Mouse (Mus musculus) liver, embryonic 15.5 days (tissue): ENCODE data around the gene Rpgrip1. TPM values are rescaled to one million over a fixed set of nuclear protein-coding genes. Genes with fewer than 3 reads are reported as not detected.
A peak's percentile ranks its signal among the peaks of the same experiment; 100 is the strongest.

Source experiments
- ATAC-seq: fragments of 200-750 bp; cut with Nextera tagmentation; 2 replicates; pipeline ENCODE4 v1.8.0; 2017; ENCODE audit warnings: moderate number of reproducible peaks, mild to moderate bottlenecking, moderate library complexity; ENCODE audit not compliant: insufficient read depth
- H3K27ac ChIP-seq: fragments of 300-500 bp; sonication (generic); replicated peaks from 2 replicates; pipeline ENCODE4 v1.5.1; 2015; ENCODE audit warnings: mild to moderate bottlenecking, inconsistent platforms
- H3K27me3 ChIP-seq: fragments of 300-500 bp; sonication (generic); 2 replicates; pipeline ENCODE4 v1.6.1; 2015; ENCODE audit warnings: mild to moderate bottlenecking, inconsistent platforms
- H3K36me3 ChIP-seq: fragments of 300-500 bp; sonication (generic); replicated peaks from 2 replicates; pipeline ENCODE4 v1.6.1; 2015; ENCODE audit warnings: moderate library complexity, mild to moderate bottlenecking, inconsistent platforms
- H3K4me1 ChIP-seq: fragments of 300-500 bp; sonication (generic); replicated peaks from 2 replicates; pipeline ENCODE4 v1.6.1; 2015; ENCODE audit warnings: inconsistent platforms
- H3K4me2 ChIP-seq: fragments of 300-500 bp; sonication (generic); 2 replicates; pipeline ENCODE4 v1.6.1; 2015; ENCODE audit warnings: moderate library complexity, mild to moderate bottlenecking, inconsistent platforms
- H3K4me3 ChIP-seq: fragments of 300-500 bp; sonication (generic); replicated peaks from 2 replicates; pipeline ENCODE4 v1.5.1; 2015; ENCODE audit warnings: mild to moderate bottlenecking, inconsistent platforms
- H3K9ac ChIP-seq: fragments of 300-500 bp; sonication (generic); 2 replicates; pipeline ENCODE4 v1.6.1; 2015; ENCODE audit warnings: moderate library complexity, mild to moderate bottlenecking, inconsistent platforms
- H3K9me3 ChIP-seq: fragments of 300-500 bp; sonication (generic); replicated peaks from 2 replicates; pipeline ENCODE4 v1.6.1; 2016; ENCODE audit warnings: inconsistent platforms
- WGBS: fragments of 180-500 bp; shearing (Covaris S2); methylation state at CpG from one replicate; pipeline ENCODE4 v1.1.7; 2015; ENCODE audit warnings: mixed read lengths; ENCODE audit not compliant: insufficient replicate concordance; 5-methylcytosine and 5-hydroxymethylcytosine counted together
- polyA plus RNA-seq: library from polyadenylated mRNA; unstranded; fragments of >200 nt; fragmentation: Nextera tagmentation; extraction: Ambion mirVana; gene quantifications from 2 replicates; pipeline ENCODE4 v1.2.1, GENCODE M21; 2015

Rpgrip1 gene
- polyA plus RNA-seq, 1 experiment from 2014 or later = 39.5 TPM

DNA sequence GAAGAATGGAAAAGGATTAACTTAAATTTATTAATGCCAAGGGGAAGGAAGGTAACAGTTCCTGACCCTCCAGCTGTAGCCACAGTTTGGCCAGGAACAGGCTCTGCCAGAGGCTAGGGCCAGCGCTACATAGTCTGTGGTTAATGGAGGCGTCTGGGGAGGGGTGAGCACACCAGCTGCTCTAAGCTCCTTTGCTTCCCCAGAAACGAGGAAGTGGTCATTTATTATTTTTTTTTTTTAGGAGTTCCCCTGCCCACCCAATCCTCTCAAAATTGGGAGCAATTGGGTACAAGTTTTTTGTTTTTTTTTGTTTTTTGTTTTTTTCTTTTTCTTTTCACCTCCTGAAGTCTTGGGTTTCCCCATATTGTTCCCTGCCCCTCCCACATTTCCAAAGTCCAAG lies 87.6 kb downstream of the Rpgrip1 start:
- H3K9me3 ChIP-seq = no peaks in the 10 kb centered on the region
- 11% methylated on average over 3 of the region's 3 CpGs for WGBS
- H3K4me2 ChIP-seq = peak overlapping the region; percentile 76
- H3K9ac ChIP-seq = peak overlapping the region; percentile 49
- no peak for ATAC-seq
- peak overlapping the region; percentile 99 for H3K27ac ChIP-seq
- no peaks in the 10 kb centered on the region for H3K27me3 ChIP-seq
- peak overlapping the region; percentile 99 for H3K4me3 ChIP-seq
- H3K36me3 ChIP-seq = peaks cover 41% of the 10 kb centered on the region
- peaks cover 51% of the 10 kb centered on the region for H3K4me1 ChIP-seq

GRCm38 (mm10) chr14:52199412-52199811 lies 88.9 kb downstream of the Rpgrip1 start:
- no peaks in the 10 kb centered on the region for H3K27me3 ChIP-seq
- H3K4me3 ChIP-seq = peak overlapping the region; percentile 21
- ATAC-seq = 0 out of 2 replicates have a peak, but pooled peaks have one; percentile 11
- 29% methylated on average over 4 of the region's 4 CpGs for WGBS
- peak overlapping the region; percentile 99 for H3K27ac ChIP-seq
- H3K4me2 ChIP-seq = peak overlapping the region; percentile 76
- no peaks in the 10 kb centered on the region for H3K9me3 ChIP-seq
- peaks cover 41% of the 10 kb centered on the region for H3K4me1 ChIP-seq
- no peak overlapping the region; the same call in 1 of the 2 replicates for H3K9ac ChIP-seq
- peaks cover 42% of the 10 kb centered on the region for H3K36me3 ChIP-seq

Other genes starting within 250 kb of the Rpgrip1 start
- gene Mettl17, start 225.9 kb upstream of the Rpgrip1 start, polyA plus RNA-seq = 12.3 and 13.6 TPM in 2 replicates
- gene Slc39a2, start 217.8 kb upstream of the Rpgrip1 start, polyA plus RNA-seq = 0.08 and 0.09 TPM in 2 replicates
- gene Ndrg2, start 196.5 kb upstream of the Rpgrip1 start, polyA plus RNA-seq = 39.7 and 47.6 TPM in 2 replicates
- gene Tppp2, start 192.3 kb upstream of the Rpgrip1 start, polyA plus RNA-seq = not detected in 2 replicates
- gene Rnase13, start 187.9 kb upstream of the Rpgrip1 start, polyA plus RNA-seq = not detected in 2 replicates
- 14.0 and 16.3 TPM in 2 replicates for gene Arhgef40, start 126.0 kb upstream of the Rpgrip1 start, polyA plus RNA-seq
- 0.14 and 0.23 TPM in 2 replicates for gene Tmem253, start 95.0 kb upstream of the Rpgrip1 start, polyA plus RNA-seq
- gene Zfp219, start 90.0 kb upstream of the Rpgrip1 start, polyA plus RNA-seq = 9.0 and 10.9 TPM in 2 replicates
- not detected in 2 replicates for gene Olfr221, start 68.2 kb upstream of the Rpgrip1 start, polyA plus RNA-seq
- 215 and 238 TPM in 2 replicates for gene Hnrnpc, start 6.7 kb upstream of the Rpgrip1 start, polyA plus RNA-seq
- 28.8 and 30.5 TPM in 2 replicates for gene Supt16, start 86.7 kb downstream of the Rpgrip1 start, polyA plus RNA-seq
- gene Chd8, start 147.1 kb downstream of the Rpgrip1 start, polyA plus RNA-seq = 8.3 and 10.2 TPM in 2 replicates
- gene Tox4, start 168.4 kb downstream of the Rpgrip1 start, polyA plus RNA-seq = 16.4 and 18.1 TPM in 2 replicates
- 2.6 and 3.1 TPM in 2 replicates for gene Rab2b, start 168.8 kb downstream of the Rpgrip1 start, polyA plus RNA-seq
- gene Mettl3, start 194.4 kb downstream of the Rpgrip1 start, polyA plus RNA-seq = 15.9 and 18.2 TPM in 2 replicates
- gene Sall2, start 218.1 kb downstream of the Rpgrip1 start, polyA plus RNA-seq = 0.71 and 0.86 TPM in 2 replicates
- not detected in 2 replicates for gene Olfr1513, start 245.7 kb downstream of the Rpgrip1 start, polyA plus RNA-seq